Mouse (Mus musculus): ENCODE measurements around the gene Flot1. TPM values are rescaled to one million over a fixed set of nuclear protein-coding genes. Genes with fewer than 3 reads are reported as not detected.
"Not testable (repeated sequence)": the region's sequence is repeated elsewhere in the genome, so short reads cannot be mapped to it uniquely, and the experiment has no call there.

The Flot1 gene
- polyA plus RNA-seq, 1 experiment from 2014 or later = 49.4 TPM

DNA sequence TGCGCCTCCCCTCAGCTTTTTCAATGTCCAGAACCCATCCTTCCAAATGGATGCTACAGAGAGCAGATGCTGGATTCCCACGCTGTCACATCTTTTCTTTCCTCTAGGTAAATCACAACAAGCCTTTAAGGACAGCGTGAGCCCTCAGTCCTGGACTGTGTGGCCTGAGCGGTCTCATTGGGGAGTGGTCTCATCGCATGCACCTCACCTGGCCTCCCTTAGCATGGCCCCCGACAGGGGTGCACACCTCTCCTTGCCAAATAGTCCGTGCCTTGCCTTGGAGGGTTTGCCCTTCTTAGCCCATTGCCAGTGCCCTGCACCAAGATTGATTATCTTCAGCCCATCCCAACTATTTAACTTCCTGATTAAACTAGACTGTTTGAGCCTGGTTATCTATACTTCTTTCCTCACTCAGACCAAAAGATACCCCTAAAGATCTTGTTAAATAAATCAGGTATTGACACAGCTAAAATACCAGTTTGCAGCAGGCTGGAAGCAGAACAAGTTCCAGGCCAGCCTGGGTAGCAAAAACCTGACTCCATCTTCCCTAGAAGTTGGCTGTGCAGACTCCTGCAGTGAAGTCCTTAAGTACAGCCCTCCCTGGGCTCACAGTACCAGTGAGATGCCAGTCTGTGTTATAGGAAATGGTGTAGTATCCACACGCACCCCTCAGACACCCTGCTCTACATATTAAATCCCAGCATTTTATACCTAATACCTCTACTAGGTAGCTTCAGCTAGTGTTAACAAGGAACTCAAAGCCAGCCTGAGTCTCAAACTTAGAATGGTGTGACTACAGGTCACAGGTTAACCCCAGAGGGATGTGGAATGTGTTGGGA, 9.6 kb downstream of the Flot1 start:
- H3K4me2 ChIP-seq (replicated peaks) = no peak overlapping the region
- H3K36me3 ChIP-seq = peaks cover 33% of the 10 kb centered on the region
- peaks cover 27% of the 10 kb centered on the region for H3K4me1 ChIP-seq (replicated peaks)
- H3K27me3 ChIP-seq (replicated peaks) = no peaks in the 10 kb centered on the region
- H3K4me3 ChIP-seq (replicated peaks) = no peak overlapping the region
- WGBS = 55% methylated on average over 8 of the region's 8 CpGs
- no peak overlapping the region for H3K27ac ChIP-seq
- H3K9me3 ChIP-seq = no peaks in the 10 kb centered on the region
- no peak overlapping the region for H3K9ac ChIP-seq
- no peak for ATAC-seq

DNA sequence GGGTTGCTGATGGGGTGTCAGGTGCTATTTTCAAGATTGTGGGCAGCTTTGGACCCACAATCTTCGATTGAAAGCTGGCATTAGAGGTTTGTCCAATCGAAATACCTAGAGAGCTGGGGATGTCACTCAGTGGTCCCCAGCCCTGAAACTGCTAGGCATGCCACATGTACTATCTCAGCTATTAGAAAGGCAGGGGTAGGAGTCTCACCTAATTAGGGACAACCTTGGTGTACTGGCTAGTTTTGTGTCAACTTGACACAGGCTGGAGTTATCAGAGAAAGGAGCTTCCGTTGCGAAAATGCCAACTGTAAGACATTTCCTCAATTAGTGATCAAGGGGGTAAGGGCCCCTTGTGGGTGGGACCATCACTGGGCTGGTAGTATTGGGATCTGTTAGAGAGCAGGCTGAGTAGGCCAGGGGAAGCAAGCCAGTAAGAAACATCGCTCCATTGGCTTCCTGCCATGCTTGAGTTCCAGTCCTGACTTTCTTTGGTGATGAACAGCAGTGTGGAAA, 10.3 kb downstream of the Flot1 start:
- Histone ChIP-seq H3K27ac (no peak overlapping the region), H3K4me1 (replicated peaks) (peaks cover 27% of the 10 kb centered on the region), H3K4me2 (replicated peaks) (no peak overlapping the region), H3K36me3 (peaks cover 30% of the 10 kb centered on the region), H3K4me3 (replicated peaks) (no peak overlapping the region), H3K9me3 (no peaks in the 10 kb centered on the region), H3K27me3 (replicated peaks) (no peaks in the 10 kb centered on the region), H3K9ac (no peak overlapping the region)
- 23% methylated on average over 5 of the region's 5 CpGs for WGBS
- no peak for ATAC-seq

DNA sequence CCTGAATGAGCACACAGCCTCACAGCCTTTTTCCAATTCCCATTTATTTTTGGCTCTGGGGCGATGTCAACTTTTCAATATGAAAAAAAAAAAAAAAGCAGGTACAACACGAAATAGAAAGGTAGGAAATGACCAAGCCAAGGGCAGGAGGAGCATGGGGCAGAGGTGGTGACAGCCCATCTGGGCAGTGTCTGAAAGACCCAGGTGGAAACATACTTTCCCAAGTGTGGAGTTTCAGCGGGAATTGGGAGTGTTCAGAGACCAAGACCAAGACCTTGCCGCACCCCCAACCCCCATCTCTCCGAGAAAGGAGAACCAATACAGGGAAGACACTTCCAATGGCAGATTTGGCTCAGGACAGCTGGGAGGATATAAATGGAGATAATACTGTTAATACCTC, 10.9 kb downstream of the Flot1 start:
- Histone ChIP-seq H3K9me3 (no peaks in the 10 kb centered on the region), H3K36me3 (peaks cover 30% of the 10 kb centered on the region), H3K4me1 (replicated peaks) (peaks cover 27% of the 10 kb centered on the region), H3K9ac (no peak overlapping the region), H3K27ac (no peak overlapping the region), H3K4me3 (replicated peaks) (no peak overlapping the region), H3K27me3 (replicated peaks) (no peaks in the 10 kb centered on the region), H3K4me2 (replicated peaks) (no peak overlapping the region)
- no peak for ATAC-seq
- 47% methylated on average over 5 of the region's 5 CpGs for WGBS

DNA sequence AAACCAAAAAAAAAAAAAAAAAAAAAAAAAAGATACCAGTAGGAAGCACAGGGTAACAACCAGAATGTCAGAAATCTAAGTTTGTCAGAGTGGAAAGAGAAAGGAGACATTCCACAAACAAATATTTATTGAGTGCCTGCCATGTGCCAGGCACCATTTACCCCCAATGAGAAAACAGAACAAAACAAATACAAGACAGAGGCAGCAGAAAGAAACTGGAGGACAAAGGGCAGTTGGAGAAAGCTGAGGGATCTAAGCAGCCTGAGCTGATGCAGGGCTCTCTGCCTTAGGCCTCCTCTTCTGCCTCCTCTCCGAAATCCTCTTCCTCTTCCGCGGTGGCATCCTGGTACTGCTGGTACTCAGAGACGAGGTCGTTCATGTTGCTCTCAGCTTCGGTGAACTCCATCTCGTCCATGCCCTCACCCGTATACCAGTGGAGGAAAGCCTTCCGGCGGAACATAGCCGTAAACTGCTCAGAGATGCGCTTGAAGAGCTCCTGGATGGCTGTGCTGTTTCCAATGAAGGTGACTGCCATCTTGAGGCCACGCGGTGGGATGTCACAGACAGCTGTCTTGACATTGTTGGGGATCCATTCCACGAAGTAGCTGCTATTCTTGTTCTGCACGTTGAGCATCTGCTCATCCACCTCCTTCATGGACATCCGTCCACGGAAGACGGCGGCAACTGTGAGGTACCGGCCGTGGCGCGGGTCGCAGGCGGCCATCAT, 11.8 kb downstream of the Flot1 start:
- H3K4me3 ChIP-seq (replicated peaks) = peak overlapping the region; percentile 68
- WGBS = 67% methylated on average over 26 of the region's 26 CpGs
- no peaks in the 10 kb centered on the region for H3K9me3 ChIP-seq
- H3K4me2 ChIP-seq (replicated peaks) = peak overlapping the region; percentile 70
- H3K27ac ChIP-seq = no peak overlapping the region
- H3K36me3 ChIP-seq = peaks cover 30% of the 10 kb centered on the region
- H3K4me1 ChIP-seq (replicated peaks) = peaks cover 30% of the 10 kb centered on the region
- peak overlapping the region; percentile 84; the same call in 1 of the 2 replicates for H3K9ac ChIP-seq
- ATAC-seq = no peak
- H3K27me3 ChIP-seq (replicated peaks) = no peaks in the 10 kb centered on the region

DNA sequence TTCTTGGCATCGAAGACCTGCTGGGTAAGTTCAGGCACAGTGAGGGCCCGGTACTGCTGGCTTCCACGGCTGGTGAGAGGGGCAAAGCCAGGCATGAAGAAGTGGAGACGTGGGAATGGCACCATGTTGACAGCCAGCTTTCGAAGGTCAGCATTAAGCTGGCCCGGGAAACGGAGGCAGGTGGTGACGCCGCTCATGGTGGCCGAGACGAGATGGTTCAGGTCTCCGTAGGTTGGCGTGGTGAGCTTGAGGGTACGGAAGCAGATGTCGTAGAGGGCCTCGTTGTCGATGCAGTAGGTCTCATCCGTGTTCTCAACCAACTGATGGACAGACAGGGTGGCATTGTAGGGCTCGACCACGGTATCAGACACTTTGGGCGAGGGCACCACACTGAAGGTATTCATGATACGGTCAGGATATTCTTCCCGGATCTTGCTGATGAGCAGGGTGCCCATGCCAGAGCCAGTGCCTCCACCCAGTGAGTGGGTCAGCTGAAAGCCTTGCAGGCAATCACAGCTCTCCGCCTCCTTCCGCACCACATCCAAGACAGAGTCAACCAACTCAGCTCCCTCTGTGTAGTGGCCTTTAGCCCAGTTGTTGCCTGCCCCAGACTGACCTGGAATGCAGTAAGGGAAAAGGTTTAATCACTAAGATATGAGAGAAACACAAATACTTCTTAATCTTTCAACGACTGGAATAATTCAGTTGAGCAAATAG, 12.6 kb downstream of the Flot1 start:
- Histone ChIP-seq H3K9ac (0 out of 2 replicates have a peak overlapping the region, but pooled peaks have one; percentile 84), H3K9me3 (no peaks in the 10 kb centered on the region), H3K4me2 (replicated peaks) (peak overlapping the region; percentile 70), H3K36me3 (peaks cover 29% of the 10 kb centered on the region), H3K4me3 (replicated peaks) (peak overlapping the region; percentile 68), H3K27me3 (replicated peaks) (no peaks in the 10 kb centered on the region), H3K4me1 (replicated peaks) (peaks cover 24% of the 10 kb centered on the region), H3K27ac (no peak overlapping the region)
- WGBS = 65% methylated on average over 26 of the region's 26 CpGs
- ATAC-seq = no peak

DNA sequence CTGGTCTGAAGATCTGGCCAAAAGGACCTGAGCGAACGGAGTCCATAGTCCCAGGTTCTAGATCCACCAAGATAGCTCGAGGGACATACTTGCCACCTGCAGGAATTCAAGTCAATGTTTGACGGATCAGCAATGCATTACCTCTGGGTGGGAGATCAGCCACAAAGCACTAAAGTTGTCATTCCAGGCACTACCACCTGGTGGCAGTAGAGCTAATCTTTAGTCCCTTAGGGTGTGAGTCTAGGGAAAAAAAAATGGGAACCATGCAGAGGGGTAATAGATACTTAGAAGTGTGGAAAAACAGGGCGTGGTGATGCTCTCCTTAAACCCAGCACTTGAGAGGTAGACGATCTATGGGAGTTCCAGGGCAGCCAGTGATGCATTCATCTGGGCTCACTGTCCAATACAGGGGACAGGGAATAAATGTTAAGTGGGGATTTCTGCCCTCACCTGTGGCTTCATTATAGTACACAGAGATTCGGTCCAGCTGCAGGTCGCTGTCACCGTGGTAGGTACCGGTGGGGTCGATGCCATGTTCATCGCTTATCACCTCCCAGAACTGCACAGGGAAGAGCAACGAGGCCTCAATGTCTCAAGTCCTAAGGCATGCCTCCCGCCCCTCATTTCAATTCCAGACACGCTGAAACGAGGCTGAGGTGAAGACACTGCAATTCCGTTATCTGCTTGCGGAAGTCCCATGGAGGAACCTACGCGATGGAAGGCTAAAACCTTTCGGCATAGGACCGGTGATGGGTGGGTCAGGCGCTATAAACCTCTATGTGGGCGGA, 13.3 kb downstream of the Flot1 start:
- no peaks in the 10 kb centered on the region for H3K27me3 ChIP-seq (replicated peaks)
- peak overlapping the region; percentile 84 for H3K9ac ChIP-seq
- H3K9me3 ChIP-seq = no peaks in the 10 kb centered on the region
- H3K36me3 ChIP-seq = peaks cover 29% of the 10 kb centered on the region
- H3K4me2 ChIP-seq (replicated peaks) = peak overlapping the region; percentile 70
- H3K27ac ChIP-seq = peak overlapping the region; percentile 96
- H3K4me3 ChIP-seq (replicated peaks) = peak overlapping the region; percentile 68
- no peak for ATAC-seq
- WGBS = 6% methylated on average over 24 of the region's 24 CpGs
- peaks cover 23% of the 10 kb centered on the region for H3K4me1 ChIP-seq (replicated peaks)

DNA sequence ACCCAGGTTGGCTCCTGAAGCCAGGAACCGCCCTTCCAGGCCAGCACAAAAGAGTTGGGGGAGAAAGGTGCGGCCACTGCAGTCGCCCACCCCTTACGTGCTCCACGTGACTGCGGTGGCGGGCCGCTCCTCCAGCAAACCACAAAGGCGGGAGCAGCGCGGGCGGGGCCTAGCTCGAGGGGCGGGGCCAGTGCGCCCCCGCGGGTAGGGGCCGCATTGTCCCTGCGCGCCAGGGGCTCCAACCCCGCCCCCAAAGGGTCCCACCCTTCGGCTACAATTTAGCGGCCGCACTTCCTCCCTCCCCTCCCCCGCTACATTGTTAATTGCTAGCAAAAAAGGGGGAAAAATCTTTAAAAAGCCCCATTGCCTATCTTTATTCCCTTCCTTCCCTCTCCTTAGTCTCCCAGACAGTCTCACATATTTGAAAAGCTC, 14.0 kb downstream of the Flot1 start:
- H3K27me3 ChIP-seq (replicated peaks) = no peaks in the 10 kb centered on the region
- peaks cover 23% of the 10 kb centered on the region for H3K4me1 ChIP-seq (replicated peaks)
- H3K4me3 ChIP-seq (replicated peaks) = peak overlapping the region; percentile 68
- WGBS = under 1% methylated on average over 25 of the region's 25 CpGs
- H3K36me3 ChIP-seq = peaks cover 29% of the 10 kb centered on the region
- peak; percentile 45 for ATAC-seq
- peak overlapping the region; percentile 96 for H3K27ac ChIP-seq
- peak overlapping the region; percentile 84 for H3K9ac ChIP-seq
- H3K9me3 ChIP-seq = no peaks in the 10 kb centered on the region
- peak overlapping the region; percentile 70 for H3K4me2 ChIP-seq (replicated peaks)

DNA sequence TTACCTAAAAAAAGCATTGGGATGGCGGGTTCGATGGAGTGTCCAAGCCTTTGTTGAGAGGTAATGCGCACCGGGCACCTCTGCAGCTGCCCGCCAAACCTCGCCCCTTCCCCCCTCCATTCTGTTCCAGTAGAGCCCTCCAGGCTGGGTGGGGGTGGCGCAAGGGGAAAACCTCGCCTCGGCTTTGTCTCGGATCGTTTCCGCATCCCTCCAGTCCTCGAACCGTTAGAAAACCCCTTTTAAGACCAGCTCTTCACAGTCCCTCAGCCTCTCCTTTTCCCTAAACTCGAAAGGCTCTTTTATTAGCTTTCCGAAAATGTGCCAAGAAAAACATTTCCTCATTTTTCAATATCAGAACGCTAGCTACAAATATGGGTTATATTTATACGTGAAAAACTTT, 14.5 kb downstream of the Flot1 start:
- no peak for ATAC-seq
- Histone ChIP-seq H3K4me3 (replicated peaks) (peak overlapping the region; percentile 68), H3K4me1 (replicated peaks) (peaks cover 26% of the 10 kb centered on the region), H3K9me3 (no peaks in the 10 kb centered on the region), H3K4me2 (replicated peaks) (peak overlapping the region; percentile 70), H3K27me3 (replicated peaks) (no peaks in the 10 kb centered on the region), H3K9ac (peak overlapping the region; percentile 84), H3K27ac (peak overlapping the region; percentile 96), H3K36me3 (peaks cover 27% of the 10 kb centered on the region)
- WGBS = under 1% methylated on average over 18 of the region's 18 CpGs

DNA sequence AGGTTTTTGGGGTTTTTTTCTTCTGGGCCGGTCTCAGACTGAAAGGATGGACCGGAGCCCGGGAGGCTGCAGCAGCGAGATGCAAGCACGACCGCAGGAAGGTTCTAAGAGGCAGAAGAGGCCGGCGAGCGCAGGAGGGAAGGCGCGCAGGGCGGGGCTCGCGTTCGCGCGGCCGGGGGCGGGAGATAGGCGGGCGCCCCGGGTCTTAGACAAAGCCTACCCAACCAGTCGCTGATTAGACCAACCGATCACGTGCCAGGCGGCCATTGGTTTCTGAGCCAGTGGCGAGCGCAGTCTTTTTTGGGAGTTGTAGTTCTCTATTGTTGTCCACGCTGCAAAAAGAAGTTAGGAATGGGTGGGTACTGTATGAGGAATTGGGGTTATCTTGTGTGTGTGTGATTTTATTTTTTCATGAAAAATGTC, 15.1 kb downstream of the Flot1 start, which contains the start of gene Tubb5:
Gene Tubb5, minus strand, starts transcription at position 185 of the 423 bp plus-strand sequence.
- Histone ChIP-seq H3K4me3 (replicated peaks) (peak within 1 kb of the TSS; percentile 68), H3K4me2 (replicated peaks) (peak within 1 kb of the TSS; percentile 70), H3K9ac (peak within 1 kb of the TSS; percentile 84), H3K4me1 (replicated peaks) (peaks cover 26% of the 10 kb centered on the region), H3K36me3 (peaks cover 25% of the 10 kb centered on the region), H3K9me3 (no peaks in the 10 kb centered on the region), H3K27ac (peak within 1 kb of the TSS; percentile 96), H3K27me3 (replicated peaks) (no peaks in the 10 kb centered on the region)
- under 1% methylated on average over 29 of the region's 29 CpGs for WGBS
- ATAC-seq = peak; percentile 77

DNA sequence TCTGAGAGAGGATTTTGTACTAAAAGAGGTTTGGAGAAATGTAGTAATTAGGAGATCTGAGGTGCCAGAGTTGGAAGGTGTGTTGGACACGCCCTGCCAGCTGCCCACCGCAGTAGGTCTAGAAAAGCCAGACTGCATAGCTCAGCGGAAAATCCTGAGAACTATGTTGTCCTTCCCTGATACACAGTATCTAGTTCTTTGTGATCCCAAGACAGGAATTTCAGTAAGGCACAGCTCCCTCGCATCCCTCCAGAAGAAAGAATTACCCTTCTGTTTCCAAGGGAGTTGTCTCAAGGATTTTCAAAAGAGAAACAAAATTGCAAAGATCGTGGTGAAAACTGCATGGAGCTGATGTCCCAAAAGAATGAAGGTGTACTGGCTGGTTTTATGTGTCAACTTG, 15.5 kb downstream of the Flot1 start:
- H3K4me2 ChIP-seq (replicated peaks) = peak overlapping the region; percentile 70
- peaks cover 20% of the 10 kb centered on the region for H3K36me3 ChIP-seq
- ATAC-seq = 0 out of 2 replicates have a peak, but pooled peaks have one; percentile 18
- peak overlapping the region; percentile 84 for H3K27ac ChIP-seq
- peaks cover 24% of the 10 kb centered on the region for H3K4me1 ChIP-seq (replicated peaks)
- WGBS = 1% methylated on average over 5 of the region's 5 CpGs
- peak overlapping the region; percentile 36 for H3K9ac ChIP-seq
- H3K27me3 ChIP-seq (replicated peaks) = no peaks in the 10 kb centered on the region
- H3K4me3 ChIP-seq (replicated peaks) = peak overlapping the region; percentile 68
- no peaks in the 10 kb centered on the region for H3K9me3 ChIP-seq

DNA sequence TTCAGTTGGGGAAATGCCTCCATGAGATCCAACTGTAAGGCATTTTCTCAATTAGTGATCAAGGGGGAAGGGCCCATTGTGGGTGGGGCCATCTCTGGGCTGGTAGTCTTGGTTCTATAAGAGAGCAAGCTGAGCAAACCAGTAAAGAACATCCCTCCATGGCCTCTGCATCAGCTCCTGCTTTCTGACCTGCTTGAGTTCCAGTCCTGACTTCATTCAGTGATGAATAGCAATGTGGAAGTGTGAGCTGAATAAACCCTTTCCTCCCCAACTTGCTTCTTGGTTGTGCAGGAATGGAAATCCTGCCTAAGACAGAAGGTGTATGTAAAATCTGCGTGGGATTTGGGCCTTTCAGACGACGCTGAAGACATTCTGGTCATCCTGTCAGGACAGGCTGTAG, 16.0 kb downstream of the Flot1 start:
- not testable (repeated sequence) for ATAC-seq; H3K9me3 ChIP-seq; H3K27me3 ChIP-seq (replicated peaks)
- H3K4me2 ChIP-seq (replicated peaks) = peak overlapping the region; percentile 70
- peaks cover 16% of the 10 kb centered on the region for H3K36me3 ChIP-seq
- peak overlapping the region; percentile 36; the same call in 1 of the 2 replicates for H3K9ac ChIP-seq
- 50% methylated on average over 3 of the region's 3 CpGs for WGBS
- H3K27ac ChIP-seq = peak overlapping the region; percentile 84
- peak overlapping the region; percentile 68 for H3K4me3 ChIP-seq (replicated peaks)
- peaks cover 23% of the 10 kb centered on the region for H3K4me1 ChIP-seq (replicated peaks)
